Mouse (Mus musculus) intestine, embryonic 16.5 days (tissue): ENCODE data around the gene Mettl7b. TPM values are rescaled to one million over a fixed set of nuclear protein-coding genes. Genes with fewer than 3 reads are reported as not detected.

Source experiments
- ATAC-seq: fragments of 200-750 bp; cut with Nextera tagmentation; 2 replicates; pipeline ENCODE4 v1.8.0; 2017; ENCODE audit warnings: moderate TSS enrichment, moderate library complexity
- H3K27ac ChIP-seq: fragments of 300-500 bp; sonication (generic); 2 replicates; pipeline ENCODE4 v1.5.1; 2014; ENCODE audit warnings: mild to moderate bottlenecking, low read length
- H3K27me3 ChIP-seq: fragments of 300-500 bp; sonication (generic); replicated peaks from 2 replicates; pipeline ENCODE4 v1.6.1; 2014; ENCODE audit warnings: low read length, control low read depth, mixed read lengths; ENCODE audit not compliant: control insufficient read depth, insufficient read depth
- H3K36me3 ChIP-seq: fragments of 300-500 bp; sonication (generic); 2 replicates; pipeline ENCODE4 v1.6.1; 2014; ENCODE audit warnings: low read length, control low read depth; ENCODE audit not compliant: control insufficient read depth, insufficient read depth
- H3K4me1 ChIP-seq: fragments of 300-500 bp; sonication (generic); 2 replicates; pipeline ENCODE4 v1.6.1; 2014; ENCODE audit warnings: low read length, control low read depth, mixed read lengths; ENCODE audit not compliant: control insufficient read depth, insufficient read depth
- H3K4me2 ChIP-seq: fragments of 300-500 bp; sonication (generic); 2 replicates; pipeline ENCODE4 v1.6.1; 2014; ENCODE audit warnings: low read depth, low read length, control low read depth
- H3K4me3 ChIP-seq: fragments of 300-500 bp; sonication (generic); 2 replicates; pipeline ENCODE4 v1.5.1; 2014; ENCODE audit warnings: mild to moderate bottlenecking, low read length
- H3K9ac ChIP-seq: fragments of 300-500 bp; sonication (generic); 2 replicates; pipeline ENCODE4 v1.6.1; 2014; ENCODE audit warnings: low read depth, low read length
- H3K9me3 ChIP-seq: fragments of 300-500 bp; sonication (generic); 2 replicates; pipeline ENCODE4 v1.6.1; 2016; ENCODE audit warnings: low read length, control low read depth; ENCODE audit not compliant: control insufficient read depth
- WGBS: fragments of 180-500 bp; shearing (Covaris S2); extraction: QIAGEN DNeasy Blood & Tissue Kit; methylation state at CpG from one replicate; pipeline ENCODE4 v1.1.7; 2014; 5-methylcytosine and 5-hydroxymethylcytosine counted together
- polyA plus RNA-seq: library from polyadenylated mRNA; unstranded; fragments of >200 nt; fragmentation: Nextera tagmentation; extraction: Ambion mirVana; gene quantifications from 2 replicates; pipeline ENCODE4 v1.2.1, GENCODE M21; 2015

Gene Mettl7b
- polyA plus RNA-seq, 1 experiment from 2014 or later, result 23.2 TPM

DNA sequence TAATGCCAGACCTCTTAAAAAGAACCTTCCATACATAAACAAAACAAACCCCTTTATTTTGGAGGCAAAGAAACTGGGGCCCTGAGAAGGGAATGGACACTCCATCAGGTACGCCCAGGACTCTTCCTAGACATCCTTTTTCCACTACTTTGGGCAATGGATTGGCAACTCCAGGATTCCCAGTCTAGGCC is 38.1 kb downstream of the Mettl7b start, which contains the start of gene Rdh5:
Rdh5 (minus strand) TSS at position 67 of the 191 bp plus-strand sequence.
- peak within 1 kb of the TSS; percentile 93 for H3K4me2 ChIP-seq
- H3K27ac ChIP-seq, result peak within 1 kb of the TSS; percentile 98
- H3K9ac ChIP-seq, result peak within 1 kb of the TSS; percentile 92
- H3K27me3 ChIP-seq, result no peaks in the 10 kb centered on the region
- peaks cover 43% of the 10 kb centered on the region for H3K4me1 ChIP-seq
- WGBS, result 17% methylated on average over 1 of the region's 1 CpGs
- H3K9me3 ChIP-seq, result no peaks in the 10 kb centered on the region
- no peak for ATAC-seq
- H3K4me3 ChIP-seq, result peak within 1 kb of the TSS; percentile 92
- H3K36me3 ChIP-seq, result 0 out of 2 replicates have a peak, but pooled peaks cover 3% of the 10 kb centered on the region

DNA sequence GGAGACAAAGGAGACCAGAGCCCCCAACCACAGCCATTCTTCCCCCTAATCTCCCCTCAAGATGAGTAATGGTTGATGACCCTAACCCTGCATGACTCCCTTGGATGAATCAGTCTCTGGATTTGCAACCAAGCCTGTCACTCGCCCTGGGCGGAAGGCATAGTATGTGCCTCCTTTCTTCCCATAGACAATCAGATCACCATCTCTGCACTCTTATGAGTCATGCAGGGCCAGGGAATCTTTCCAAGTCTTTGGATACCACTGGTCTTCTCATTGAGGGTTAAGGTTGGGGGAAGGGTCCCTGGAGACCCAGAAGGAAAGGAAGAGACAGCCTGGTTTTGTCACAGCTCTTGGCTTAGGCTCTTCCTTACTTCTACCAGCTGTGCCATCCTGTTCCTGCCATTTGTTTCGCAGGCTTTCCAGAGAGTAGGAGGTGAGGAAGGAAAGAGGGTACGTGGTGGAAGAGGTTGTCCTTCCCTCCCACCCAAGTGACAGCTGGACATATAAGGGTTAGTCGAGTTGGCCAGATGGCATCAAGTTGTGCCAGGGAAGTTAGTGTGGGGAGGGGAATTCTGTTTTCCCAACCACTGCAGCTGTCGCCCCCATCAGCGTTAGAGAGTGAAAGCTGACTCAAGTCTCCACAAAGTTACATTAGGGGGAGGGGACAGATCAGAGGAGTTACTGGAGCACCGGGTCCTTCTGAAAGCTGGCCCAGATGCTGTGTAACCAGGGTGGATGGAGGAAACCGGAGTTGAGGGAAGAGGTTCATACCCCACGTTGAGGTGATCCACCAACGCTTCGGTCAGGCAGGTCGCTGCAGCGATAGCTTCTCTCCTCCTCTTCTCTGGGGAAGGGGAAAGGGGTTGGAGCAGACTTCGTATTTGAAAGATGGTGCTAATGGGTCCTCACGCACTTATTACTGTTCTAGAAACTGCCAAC is 38.6 kb downstream of the Mettl7b start:
- Histone ChIP-seq H3K27ac (peak overlapping the region; percentile 1; the same call in 1 of the 2 replicates), H3K9me3 (no peaks in the 10 kb centered on the region), H3K9ac (peak overlapping the region; percentile 92), H3K36me3 (0 out of 2 replicates have a peak, but pooled peaks cover 8% of the 10 kb centered on the region), H3K27me3 (no peaks in the 10 kb centered on the region), H3K4me3 (peak overlapping the region; percentile 92), H3K4me2 (peak overlapping the region; percentile 93), H3K4me1 (peaks cover 43% of the 10 kb centered on the region)
- WGBS, result 67% methylated on average over 16 of the region's 16 CpGs
- ATAC-seq, result no peak

DNA sequence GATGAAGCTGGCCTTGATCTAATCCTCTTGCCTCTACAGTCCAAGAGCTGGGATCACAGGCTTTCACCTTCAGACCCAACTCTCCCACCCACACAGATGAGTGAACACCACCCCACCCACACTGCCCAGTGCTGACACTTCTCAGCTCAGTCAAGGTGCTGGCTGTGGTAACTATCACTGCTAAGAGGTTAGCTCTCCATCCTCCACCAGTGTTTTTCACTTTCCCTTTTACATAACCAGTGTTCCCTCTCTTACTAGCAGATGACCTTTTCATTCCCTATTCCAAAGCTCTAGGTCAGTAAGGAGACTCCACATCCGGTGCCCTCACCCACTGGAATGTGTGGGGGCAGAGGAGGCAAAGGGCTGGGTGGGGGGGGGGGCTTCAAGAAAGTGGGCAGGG is 39.5 kb downstream of the Mettl7b start:
- no peak overlapping the region for H3K9ac ChIP-seq
- H3K4me1 ChIP-seq, result peaks cover 43% of the 10 kb centered on the region

DNA sequence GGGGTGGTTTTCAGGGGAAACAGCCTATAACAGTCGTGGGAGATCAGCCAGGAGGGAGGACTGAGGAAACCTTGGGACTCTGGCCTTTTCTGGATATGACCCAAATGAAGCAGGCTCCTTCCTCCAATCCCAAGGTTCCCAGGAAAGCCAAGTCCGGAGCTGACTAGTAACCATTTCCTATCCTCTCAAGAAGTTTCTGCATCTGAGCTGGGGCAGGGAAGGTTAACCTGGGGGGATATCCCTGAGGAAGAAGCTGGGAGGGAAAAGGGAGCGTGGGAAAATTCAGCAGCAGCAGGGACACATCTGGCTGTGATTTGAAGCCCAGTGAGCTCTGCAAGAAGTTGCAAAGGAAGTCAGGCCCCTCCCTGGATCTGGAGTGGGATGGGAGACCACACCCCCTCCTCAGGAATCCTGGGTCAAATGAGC is 40.0 kb downstream of the Mettl7b start:
- peaks cover 43% of the 10 kb centered on the region for H3K4me1 ChIP-seq
- no peaks in the 10 kb centered on the region for H3K9me3 ChIP-seq
- no peak for ATAC-seq

More for the DNA sequence above, 39.5 kb downstream of the Mettl7b start:
- no peak for ATAC-seq
- no peaks in the 10 kb centered on the region for H3K9me3 ChIP-seq
- 0 out of 2 replicates have a peak, but pooled peaks cover 8% of the 10 kb centered on the region for H3K36me3 ChIP-seq
- 58% methylated on average over 1 of the region's 1 CpGs for WGBS
- no peak overlapping the region for H3K4me3 ChIP-seq
- no peaks in the 10 kb centered on the region for H3K27me3 ChIP-seq
- H3K27ac ChIP-seq, result peak overlapping the region; percentile 79; the same call in 1 of the 2 replicates
- no peak overlapping the region for H3K4me2 ChIP-seq

DNA sequence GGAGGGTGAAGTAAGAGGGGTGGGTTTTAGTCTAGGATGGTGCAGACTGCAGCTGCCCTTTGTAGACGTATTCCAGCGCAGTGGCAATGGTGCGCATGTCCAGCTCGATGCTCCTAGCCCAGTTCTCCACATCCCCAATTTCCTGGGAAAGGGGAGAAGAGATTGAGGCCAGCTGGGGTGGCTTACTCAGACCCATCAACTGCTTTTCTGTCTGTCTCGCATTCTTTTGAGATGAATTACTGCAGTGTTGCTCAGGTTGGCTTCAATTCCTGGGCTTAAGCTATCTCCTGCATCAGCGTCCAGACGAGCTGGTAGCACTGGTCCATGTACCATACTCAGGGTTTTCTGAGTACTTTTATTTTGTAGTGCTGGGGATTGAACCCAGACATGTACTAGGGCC is 40.8 kb downstream of the Mettl7b start:
- H3K4me1 ChIP-seq, result peaks cover 43% of the 10 kb centered on the region
- no peak overlapping the region for H3K4me2 ChIP-seq
- H3K27ac ChIP-seq, result peak overlapping the region; percentile 79
- no peaks in the 10 kb centered on the region for H3K27me3 ChIP-seq
- 0 out of 2 replicates have a peak, but pooled peaks cover 8% of the 10 kb centered on the region for H3K36me3 ChIP-seq
- ATAC-seq, result no peak
- no peak overlapping the region for H3K4me3 ChIP-seq
- no peaks in the 10 kb centered on the region for H3K9me3 ChIP-seq
- H3K9ac ChIP-seq, result 0 out of 2 replicates have a peak overlapping the region, but pooled peaks have one; percentile 23
- WGBS, result 76% methylated on average over 7 of the region's 7 CpGs

More for the DNA sequence above, 40.0 kb downstream of the Mettl7b start:
- no peak overlapping the region for H3K9ac ChIP-seq
- no peak overlapping the region for H3K4me2 ChIP-seq
- H3K4me3 ChIP-seq, result no peak overlapping the region
- WGBS, result 60% methylated on average over 3 of the region's 3 CpGs
- 0 out of 2 replicates have a peak, but pooled peaks cover 8% of the 10 kb centered on the region for H3K36me3 ChIP-seq
- no peaks in the 10 kb centered on the region for H3K27me3 ChIP-seq
- H3K27ac ChIP-seq, result peak overlapping the region; percentile 79

DNA sequence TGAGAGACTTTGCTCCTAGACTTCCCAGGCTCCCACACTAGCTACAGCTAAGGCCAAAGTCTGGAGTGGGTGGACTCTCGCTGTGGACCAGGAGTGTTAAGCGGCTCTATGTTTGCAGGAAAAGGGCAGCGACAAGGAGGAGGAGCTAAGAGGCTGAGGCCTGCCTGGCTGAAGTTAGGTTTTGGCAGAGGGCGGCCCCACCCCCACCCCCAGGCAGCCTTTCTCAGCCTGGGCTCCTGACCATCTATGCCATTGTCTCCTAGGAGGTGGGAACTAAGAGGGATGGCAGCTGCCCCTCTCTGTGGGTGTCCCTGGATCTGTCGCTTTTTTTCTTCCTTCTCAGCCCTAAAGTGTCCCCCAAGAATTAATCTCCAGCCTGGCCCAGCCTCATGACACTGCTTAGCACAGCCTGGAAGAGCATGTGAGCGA is 41.6 kb downstream of the Mettl7b start:
- H3K36me3 ChIP-seq, result 0 out of 2 replicates have a peak, but pooled peaks cover 8% of the 10 kb centered on the region
- H3K27ac ChIP-seq, result peak overlapping the region; percentile 79
- H3K27me3 ChIP-seq, result no peaks in the 10 kb centered on the region
- WGBS, result 14% methylated on average over 6 of the region's 6 CpGs
- H3K4me3 ChIP-seq, result no peak overlapping the region
- ATAC-seq, result peak; percentile 78
- H3K9me3 ChIP-seq, result no peaks in the 10 kb centered on the region
- peaks cover 43% of the 10 kb centered on the region for H3K4me1 ChIP-seq
- H3K9ac ChIP-seq, result peak overlapping the region; percentile 23; the same call in 1 of the 2 replicates
- H3K4me2 ChIP-seq, result peak overlapping the region; percentile 34; the same call in 1 of the 2 replicates

DNA sequence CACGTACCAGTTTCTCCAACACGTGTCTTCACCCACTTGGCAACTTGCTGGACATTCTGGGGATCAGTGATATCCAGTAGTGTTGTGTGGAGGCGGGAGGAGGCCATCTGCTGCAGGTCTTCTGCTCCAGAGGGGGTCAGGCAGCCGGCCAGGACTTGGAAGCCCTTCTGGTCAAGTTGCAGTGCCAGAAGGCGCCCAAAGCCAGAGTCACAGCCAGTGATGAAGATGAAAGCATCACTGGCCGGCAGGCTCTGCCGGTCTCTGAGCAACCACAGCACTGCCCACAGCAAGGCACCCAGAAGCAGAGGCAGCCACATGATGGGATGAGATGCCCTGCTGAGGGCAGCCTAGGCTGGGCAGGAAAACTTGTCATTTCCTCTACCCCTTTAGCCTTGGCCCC is 42.5 kb downstream of the Mettl7b start:
- no peak overlapping the region for H3K9ac ChIP-seq
- no peak for ATAC-seq
- no peaks in the 10 kb centered on the region for H3K9me3 ChIP-seq
- H3K4me1 ChIP-seq, result peaks cover 35% of the 10 kb centered on the region
- H3K4me2 ChIP-seq, result 0 out of 2 replicates have a peak overlapping the region, but pooled peaks have one; percentile 34
- H3K27me3 ChIP-seq, result no peaks in the 10 kb centered on the region
- no peak overlapping the region for H3K4me3 ChIP-seq
- WGBS, result 80% methylated on average over 7 of the region's 7 CpGs
- H3K27ac ChIP-seq, result peak overlapping the region; percentile 79
- H3K36me3 ChIP-seq, result peaks cover 11% of the 10 kb centered on the region; the same call in 1 of the 2 replicates

DNA sequence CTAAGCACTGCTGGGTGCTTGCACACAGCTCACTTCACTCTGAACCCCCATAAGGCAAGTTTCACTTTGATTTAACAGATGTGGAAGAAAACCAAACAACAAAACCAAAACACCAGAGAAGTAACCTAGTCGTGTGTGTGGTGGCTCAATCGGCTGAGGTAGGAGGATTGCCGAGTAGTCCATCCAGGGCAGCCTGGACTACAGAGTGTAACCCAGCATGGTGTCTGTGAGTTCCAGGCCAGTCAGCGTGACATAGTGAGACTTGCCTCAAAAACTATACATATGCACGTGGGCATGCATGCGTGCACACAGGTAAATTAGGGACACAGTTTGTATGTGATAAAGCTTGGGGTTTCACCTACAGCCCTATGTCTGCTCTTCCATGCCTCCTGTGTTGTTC is 43.4 kb downstream of the Mettl7b start:
- 88% methylated on average over 6 of the region's 6 CpGs for WGBS
- Histone ChIP-seq H3K4me1 (peaks cover 35% of the 10 kb centered on the region), H3K27ac (no peak overlapping the region), H3K4me2 (no peak overlapping the region), H3K36me3 (peaks cover 11% of the 10 kb centered on the region; the same call in 1 of the 2 replicates), H3K4me3 (no peak overlapping the region), H3K9ac (no peak overlapping the region), H3K9me3 (no peaks in the 10 kb centered on the region), H3K27me3 (no peaks in the 10 kb centered on the region)
- no peak for ATAC-seq

DNA sequence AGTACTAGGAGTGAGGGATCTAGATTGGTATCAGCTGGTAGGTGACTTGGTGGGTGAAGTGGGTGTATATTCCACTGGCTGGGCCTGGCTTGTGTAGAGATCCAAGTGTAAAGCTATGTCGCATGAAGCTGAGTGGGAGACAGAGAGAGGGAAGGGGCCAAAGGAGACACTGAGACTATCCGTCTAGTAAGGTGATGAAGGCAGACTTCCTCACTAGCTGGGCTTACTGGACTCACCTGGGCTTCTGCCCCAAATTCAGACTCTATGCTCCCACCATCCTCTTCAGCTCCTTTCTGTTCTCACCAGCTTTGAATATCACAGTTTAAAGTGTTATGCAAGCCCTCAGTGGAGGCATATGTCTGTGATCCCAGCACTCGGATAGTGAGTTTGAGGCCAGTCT is 44.1 kb downstream of the Mettl7b start:
- no peak overlapping the region for H3K4me2 ChIP-seq
- H3K4me3 ChIP-seq, result no peak overlapping the region
- WGBS, result 90% methylated on average over 3 of the region's 3 CpGs
- peaks cover 11% of the 10 kb centered on the region; the same call in 1 of the 2 replicates for H3K36me3 ChIP-seq
- H3K27me3 ChIP-seq, result no peaks in the 10 kb centered on the region
- peaks cover 27% of the 10 kb centered on the region for H3K4me1 ChIP-seq
- H3K27ac ChIP-seq, result no peak overlapping the region
- ATAC-seq, result no peak
- no peak overlapping the region for H3K9ac ChIP-seq
- no peaks in the 10 kb centered on the region for H3K9me3 ChIP-seq
